Mouse (Mus musculus): ENCODE measurements around the gene Myo1c.

DNA sequence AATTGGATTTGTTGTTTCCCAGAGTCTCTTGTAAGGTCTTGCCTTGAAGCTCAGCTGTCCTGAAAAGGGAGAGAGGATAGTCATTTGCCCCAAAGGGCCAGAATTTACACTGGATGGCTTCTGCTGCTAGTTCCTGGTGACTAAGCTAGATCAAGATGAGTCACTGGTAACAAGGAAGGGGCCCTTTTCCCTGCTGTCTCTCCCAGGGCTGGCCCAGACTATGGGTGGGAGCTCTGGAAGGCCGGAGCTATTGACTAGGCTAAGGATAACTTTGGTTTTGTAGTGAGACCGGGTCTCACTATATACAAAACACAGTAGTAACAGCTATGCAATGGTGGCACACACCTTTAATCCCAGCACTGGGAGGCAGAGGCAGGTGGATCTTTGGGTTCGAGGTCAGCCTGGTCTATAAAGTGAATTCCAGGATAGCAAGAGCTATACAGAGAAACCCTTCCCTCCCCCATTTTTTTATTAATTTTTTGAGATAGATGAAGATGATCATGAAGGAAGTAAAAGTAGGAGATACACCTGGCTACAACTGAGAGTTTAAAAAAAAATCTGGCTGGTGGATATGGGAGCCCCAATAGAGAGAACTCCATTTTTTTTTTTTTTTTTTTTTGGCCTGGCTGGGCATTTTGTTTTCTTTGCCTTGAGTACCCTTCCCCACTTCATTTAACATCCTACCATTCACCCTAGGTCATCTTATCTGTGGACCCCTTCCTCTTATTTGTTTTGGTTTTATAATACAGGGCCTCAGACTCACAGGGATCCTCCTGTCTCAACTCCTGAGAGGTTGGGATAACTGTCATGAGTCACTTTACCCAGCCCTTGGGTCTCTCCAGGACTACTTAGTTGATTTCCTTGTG, 27.8 kb downstream of the Myo1c start:
- no peak for TF ChIP-seq MAX (IDR thresholded peaks at IDR 0.05; ENCODE audit: low read depth)
- TF ChIP-seq POLR2A (IDR thresholded peaks at IDR 0.05; ENCODE audit: insufficient read length, low read depth): no peak
- no peak for TF ChIP-seq USF1 (IDR thresholded peaks at IDR 0.05; ENCODE audit: low read depth)
- TF ChIP-seq TCF12 (IDR thresholded peaks at IDR 0.05; ENCODE audit: insufficient read depth, poor library complexity, severe bottlenecking): no peak
- TF ChIP-seq MYOD1 (IDR thresholded peaks at IDR 0.05; ENCODE audit: control insufficient read depth in 1 of 3, insufficient read length in 2 of 3, low read depth in 2 of 3): no peak
- TF ChIP-seq MYOG (IDR thresholded peaks at IDR 0.05; ENCODE audit: control insufficient read depth in 1 of 3, insufficient read depth in 1 of 3, insufficient read length in 2 of 3, low read depth in 2 of 3): no peak
- no peak for TF ChIP-seq E2F4 (IDR thresholded peaks at IDR 0.05; ENCODE audit: insufficient read depth)
- TF ChIP-seq CEBPB (IDR thresholded peaks at IDR 0.05; ENCODE audit: insufficient read depth, poor library complexity, severe bottlenecking): no peak
- TF ChIP-seq REST (IDR thresholded peaks at IDR 0.05; ENCODE audit: insufficient read depth, insufficient read length): no peak
- TF ChIP-seq POLR2AphosphoS2 (IDR thresholded peaks at IDR 0.05; ENCODE audit: insufficient read length, low read depth): no peak
- no peak for TF ChIP-seq TCF3 (IDR thresholded peaks at IDR 0.05; ENCODE audit: insufficient read length, low read depth)
- TF ChIP-seq SRF (IDR thresholded peaks at IDR 0.05; ENCODE audit: control insufficient read depth, insufficient read length, low read depth): no peak
